Mouse (Mus musculus) CH12.LX (cell line): ENCODE data around the gene Lama5. TPM values are rescaled to one million over a fixed set of nuclear protein-coding genes. Genes with fewer than 3 reads are reported as not detected.

Source experiments
- DNase-seq: peaks from one replicate; pipeline ENCODE4 v3.0.0-alpha.2; 2013; ENCODE audit errors: extremely low read depth
- H3K27ac ChIP-seq: 2 replicates; pipeline ENCODE4 v1.5.1; 2012; ENCODE audit warnings: low read depth, mild to moderate bottlenecking, control low read depth, moderate library complexity; ENCODE audit not compliant: insufficient read depth
- H3K27me3 ChIP-seq: replicated peaks from 2 replicates; pipeline ENCODE3; 2012; ENCODE audit warnings: inconsistent platforms
- H3K36me3 ChIP-seq, 2 experiments: replicated peaks in 1 of 2; 2 replicates each; pipeline versions ENCODE3 to v1.6.1; 2012; ENCODE audit warnings: inconsistent platforms in 1 of 2, low read length in 1 of 2, mild to moderate bottlenecking in 1 of 2, mixed read lengths in 1 of 2, moderate library complexity in 1 of 2; ENCODE audit not compliant: control insufficient read depth in 1 of 2, insufficient read depth in 1 of 2
- H3K4me1 ChIP-seq, 2 experiments: 2 replicates each; pipeline ENCODE4 v1.6.1; 2012; ENCODE audit warnings: inconsistent platforms in 1 of 2, moderate library complexity in 1 of 2; ENCODE audit not compliant: insufficient read depth in 2 of 2, control insufficient read depth in 1 of 2
- H3K4me2 ChIP-seq: 2 replicates; pipeline ENCODE4 v1.6.1; 2012; ENCODE audit warnings: low read depth, mild to moderate bottlenecking, control low read depth; ENCODE audit not compliant: poor library complexity, insufficient read depth, severe bottlenecking
- H3K4me3 ChIP-seq, 3 experiments: fragments of 150-350 bp in 1 of 3; sonication (generic) in 1 of 3; replicated peaks in 1 of 3; 2 replicates each; pipeline versions ENCODE3 to v1.5.1; 2011 to 2012; ENCODE audit warnings: low read depth in 2 of 3, low read length in 2 of 3, mild to moderate bottlenecking in 2 of 3, moderate library complexity in 2 of 3, control low read depth in 1 of 3, improper control_type of control experiment in 1 of 3, inconsistent platforms in 1 of 3, mixed read lengths in 1 of 3; ENCODE audit not compliant: poor library complexity in 1 of 3
- H3K79me2 ChIP-seq: replicated peaks from 2 replicates; pipeline ENCODE4 v1.6.1; 2012; ENCODE audit warnings: mild to moderate bottlenecking, moderate library complexity; ENCODE audit not compliant: control insufficient read depth, poor library complexity, insufficient read depth, severe bottlenecking; ENCODE audit errors: extremely low read depth
- H3K9ac ChIP-seq: 2 replicates; pipeline ENCODE4 v1.6.1; 2012; ENCODE audit warnings: low read depth, mild to moderate bottlenecking, control low read depth, moderate library complexity; ENCODE audit not compliant: insufficient read depth
- H3K9me3 ChIP-seq: replicated peaks from 2 replicates; pipeline ENCODE3; 2012; ENCODE audit warnings: low read length, inconsistent platforms, mixed read lengths
- E2F4 ChIP-seq: IDR thresholded peaks from 2 replicates; pipeline ENCODE4 v1.6.1; 2011; ENCODE audit warnings: low read depth, low read length, improper control_type of control experiment; ENCODE audit not compliant: insufficient replicate concordance
- ELF1 ChIP-seq: IDR thresholded peaks from 2 replicates; pipeline ENCODE4 v1.6.1; 2014; ENCODE audit warnings: low read depth, mild to moderate bottlenecking, inconsistent platforms, low read length, improper control_type of control experiment
- EP300 ChIP-seq: IDR thresholded peaks from 2 replicates; pipeline ENCODE4 v1.6.1; 2011; ENCODE audit warnings: low read length, improper control_type of control experiment
- IRF4 ChIP-seq: IDR thresholded peaks from 2 replicates; pipeline ENCODE4 v1.6.1; 2014; ENCODE audit warnings: low read depth, mild to moderate bottlenecking, inconsistent platforms, low read length, improper control_type of control experiment
- KAT2A ChIP-seq: IDR thresholded peaks from 2 replicates; pipeline ENCODE4 v1.6.1; 2012; ENCODE audit warnings: low read length, improper control_type of control experiment, inconsistent platforms; ENCODE audit not compliant: insufficient replicate concordance
- MAX ChIP-seq: IDR thresholded peaks from 2 replicates; pipeline ENCODE4 v1.6.1; 2011; ENCODE audit warnings: low read length, improper control_type of control experiment
- MAZ ChIP-seq: IDR thresholded peaks from 2 replicates; pipeline ENCODE4 v1.6.1; 2012; ENCODE audit warnings: low read depth, mild to moderate bottlenecking, inconsistent platforms, low read length, improper control_type of control experiment, moderate library complexity
- MEF2A ChIP-seq: IDR thresholded peaks from 2 replicates; pipeline ENCODE4 v1.6.1; 2014; ENCODE audit warnings: low read depth, mild to moderate bottlenecking, inconsistent platforms, low read length, improper control_type of control experiment, borderline replicate concordance
- MYC ChIP-seq: IDR thresholded peaks from 2 replicates; pipeline ENCODE4 v1.6.1; 2011; ENCODE audit warnings: low read depth, mild to moderate bottlenecking, improper control_type of control experiment, low read length
- NELFE ChIP-seq: IDR thresholded peaks from 2 replicates; pipeline ENCODE4 v1.6.1; 2011; ENCODE audit warnings: low read depth, low read length, improper control_type of control experiment
- NRF1 ChIP-seq: IDR thresholded peaks from 2 replicates; pipeline ENCODE4 v1.6.1; 2014; ENCODE audit warnings: low read depth, mild to moderate bottlenecking, inconsistent platforms, low read length, improper control_type of control experiment, moderate library complexity
- POLR2A ChIP-seq: IDR thresholded peaks from 2 replicates; pipeline ENCODE4 v1.6.1; 2011; ENCODE audit warnings: low read depth, mild to moderate bottlenecking, improper control_type of control experiment, low read length
- POLR2AphosphoS2 ChIP-seq: IDR thresholded peaks from 2 replicates; pipeline ENCODE4 v1.6.1; 2011; ENCODE audit warnings: low read depth, low read length, improper control_type of control experiment
- RAD21 ChIP-seq: IDR thresholded peaks from 2 replicates; pipeline ENCODE4 v1.6.1; 2011; ENCODE audit warnings: low read depth, mild to moderate bottlenecking, low read length, improper control_type of control experiment, moderate library complexity
- RCOR1 ChIP-seq: conservative IDR thresholded peaks from 2 replicates; pipeline ENCODE4 v1.6.1; 2012; ENCODE audit warnings: low read depth, mild to moderate bottlenecking, inconsistent platforms, low read length, improper control_type of control experiment
- SMC3 ChIP-seq: IDR thresholded peaks from 2 replicates; pipeline ENCODE4 v1.6.1; 2011; ENCODE audit warnings: low read depth, low read length, improper control_type of control experiment
- TCF12 ChIP-seq: IDR thresholded peaks from 2 replicates; pipeline ENCODE4 v1.6.1; 2014; ENCODE audit warnings: low read depth, mild to moderate bottlenecking, inconsistent platforms, low read length, improper control_type of control experiment
- UBTF ChIP-seq: IDR thresholded peaks from 2 replicates; pipeline ENCODE4 v1.6.1; 2012; ENCODE audit warnings: low read depth, mild to moderate bottlenecking, inconsistent platforms, low read length, improper control_type of control experiment, moderate library complexity
- USF2 ChIP-seq: conservative IDR thresholded peaks from 2 replicates; pipeline ENCODE4 v1.6.1; 2011; ENCODE audit warnings: low read depth, low read length, improper control_type of control experiment
- ZC3H11A ChIP-seq: IDR thresholded peaks from 2 replicates; pipeline ENCODE4 v1.6.1; 2012; ENCODE audit warnings: low read depth, mild to moderate bottlenecking, inconsistent platforms, low read length, improper control_type of control experiment
- dilution Hi-C: fragments of 300-500 bp; cut with MboI; formaldehyde crosslinking; loops from 2 replicates; pipeline ENCODE4 v1.14.3; 2020; ENCODE audit warnings: low sequenced_read_pairs; ENCODE audit not compliant: extremely low pct_unique_long_range_greater_than_20kb, extremely low pct_ligation_motif_present
- in situ Hi-C: fragments of 300-500 bp; cut with MboI; formaldehyde crosslinking; loops from 3 replicates; pipeline ENCODE4 v1.14.3; 2019; ENCODE audit warnings: low sequenced_read_pairs, low pct_ligation_motif_present, low pct_unique_long_range_greater_than_20kb, mixed read lengths
- polyA plus RNA-seq: library from polyadenylated mRNA; unstranded; fragments of >175 nt; gene quantifications from 2 replicates; pipeline ENCODE4 v1.2.1, GENCODE M21; 2012; ENCODE audit warnings: low read depth; ENCODE audit not compliant: insufficient read length
- total RNA-seq, 2 experiments: library from RNA; depleted of rRNA; stranded (reverse); fragments of 300-350 nt in 1 of 2; fragments of >200 nt in 1 of 2; gene quantifications; 2 replicates each; pipeline ENCODE4 v1.2.3; 2012 to 2014

The Lama5 gene
- total and polyA plus RNA-seq, 3 experiments, result 0.20 to 0.85 (median 0.67) TPM

GRCm38 (mm10) chr2:180237601-180238345 is 12.1 kb upstream of the Lama5 start:
- H3K4me3 ChIP-seq, result no peak overlapping the region
- no peaks in the 10 kb centered on the region for H3K79me2 ChIP-seq
- H3K4me1 ChIP-seq, result no peaks in the 10 kb centered on the region
- H3K27me3 ChIP-seq, result peaks cover 22% of the 10 kb centered on the region
- DNase-seq, result no peak
- TF ChIP-seq POLR2AphosphoS2 (no peak), KAT2A (no peak), ELF1 (no peak), MAZ (no peak), E2F4 (no peak), SMC3 (no peak), RCOR1 (no peak), MYC (no peak)
- H3K36me3 ChIP-seq, result no peaks in the 10 kb centered on the region
- in situ Hi-C loops (no loop called here), dilution Hi-C loops (no loop called here)
- H3K9ac ChIP-seq, result no peak overlapping the region
- H3K4me2 ChIP-seq, result no peak overlapping the region
- H3K9me3 ChIP-seq, result peaks cover 6% of the 10 kb centered on the region
- H3K27ac ChIP-seq, result no peak overlapping the region

GRCm38 (mm10) chr2:180236930-180237329 is 11.3 kb upstream of the Lama5 start:
- Histone ChIP-seq H3K9me3 (peaks cover 6% of the 10 kb centered on the region), H3K4me3 (no peak overlapping the region), H3K36me3 (no peaks in the 10 kb centered on the region), H3K27me3 (peaks cover 26% of the 10 kb centered on the region), H3K4me1 (no peaks in the 10 kb centered on the region), H3K27ac (no peak overlapping the region), H3K4me2 (no peak overlapping the region), H3K79me2 (no peaks in the 10 kb centered on the region), H3K9ac (no peak overlapping the region)
- in situ Hi-C loops, result no loop called here
- no peak for TF ChIP-seq RAD21
- no peak for TF ChIP-seq USF2
- TF ChIP-seq MAZ, result no peak
- TF ChIP-seq EP300, result no peak
- no peak for TF ChIP-seq MEF2A
- no peak for TF ChIP-seq MAX
- no peak for TF ChIP-seq UBTF
- TF ChIP-seq NELFE, result no peak
- no peak for TF ChIP-seq ZC3H11A
- no peak for TF ChIP-seq POLR2AphosphoS2
- no peak for TF ChIP-seq IRF4
- no peak for TF ChIP-seq TCF12
- no peak for TF ChIP-seq NRF1
- no peak for TF ChIP-seq POLR2A
- dilution Hi-C loops, result no loop called here
- DNase-seq, result no peak
